Comparison of ENCODE assay signal across 9 mouse cellular contexts in the genomic region with DNA sequence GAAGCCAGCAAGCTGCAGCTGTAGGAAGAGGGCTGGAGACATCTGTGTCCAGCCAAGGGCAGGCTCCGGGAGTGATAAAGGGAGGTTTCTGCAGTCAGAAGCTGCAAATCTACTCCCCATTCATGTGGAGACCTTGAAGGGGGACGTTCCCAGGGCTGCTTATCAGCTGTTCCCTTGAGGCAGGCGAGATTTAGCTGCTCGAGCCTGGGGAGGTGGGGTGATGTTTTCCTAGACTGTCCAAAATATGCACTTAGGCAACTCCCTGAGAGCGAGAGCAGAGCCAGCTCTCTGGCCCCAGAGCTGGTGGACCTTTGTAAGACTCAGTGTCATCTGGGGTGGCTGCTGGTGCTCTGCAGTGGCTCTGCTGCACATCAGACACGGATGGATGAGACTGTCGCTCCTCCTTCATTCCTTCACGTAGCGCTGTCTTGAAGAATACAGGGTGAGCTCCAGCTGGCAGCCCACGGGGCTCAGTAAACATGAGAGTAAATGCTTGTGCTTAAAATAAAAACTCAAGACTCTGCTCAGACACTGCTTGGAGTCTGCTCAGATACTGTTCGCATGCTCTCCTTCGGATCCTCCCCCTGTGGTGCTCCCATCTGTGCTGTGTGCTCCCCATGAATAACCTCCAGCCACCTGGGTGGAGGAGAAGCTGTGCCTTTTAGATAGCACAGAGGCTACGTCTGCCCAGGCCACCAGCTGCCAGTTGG. TPM values are rescaled to one million over a fixed set of nuclear protein-coding genes. Genes with fewer than 3 reads are reported as not detected.
DNase-seq lines count a peak whose midpoint lies in the region; ATAC-seq and TF ChIP-seq lines count a peak whose summit lies in the region.
"Had no signal": no experiment of that assay in that cellular context is flagged by ENCODE, and none has a peak within 500 bp of the region (broad histone marks: within the 10 kb centered on the region; RNA-seq: fewer than 3 reads in every experiment).

No protein-coding gene starts in this region.

- no peak for ATAC-seq in midbrain, embryonic 14.5 days (ENCODE audit: low FRiP score, low TSS enrichment)
- ATAC-seq in forebrain, postnatal 0 days: peak; percentile 89
- ATAC-seq in liver, embryonic 13.5 days (ENCODE audit: low read depth): peak; percentile 55
- no peak for ATAC-seq in inflammation-experienced regulatory T-cells, adult 6 months

- H3K9me3 ChIP-seq in midbrain, embryonic 10.5 days (replicated peaks): no peaks in the 10 kb centered on the region
- H3K9me3 ChIP-seq in midbrain, embryonic 14.5 days (ENCODE audit: control insufficient read depth, low read length): no peaks in the 10 kb centered on the region
- H3K9me3 ChIP-seq in forebrain, postnatal 0 days (ENCODE audit: low read length): no peaks in the 10 kb centered on the region
- no peaks in the 10 kb centered on the region for H3K9me3 ChIP-seq in liver, embryonic 13.5 days (replicated peaks)

- no peak overlapping the region for H3K4me3 ChIP-seq in midbrain, embryonic 10.5 days
- H3K4me3 ChIP-seq in midbrain, embryonic 14.5 days (replicated peaks; ENCODE audit: low read depth, low read length): no peak overlapping the region
- H3K4me3 ChIP-seq in forebrain, postnatal 0 days (ENCODE audit: low read depth, low read length): no peak overlapping the region
- H3K4me3 ChIP-seq in liver, embryonic 13.5 days (replicated peaks): no peak overlapping the region

- H3K27me3 ChIP-seq in midbrain, embryonic 10.5 days (ENCODE audit: low read depth, poor library complexity, severe bottlenecking): no peaks in the 10 kb centered on the region
- H3K27me3 ChIP-seq in midbrain, embryonic 14.5 days (ENCODE audit: control insufficient read depth, insufficient read depth, low read length): no peaks in the 10 kb centered on the region
- H3K27me3 ChIP-seq in forebrain, postnatal 0 days (ENCODE audit: insufficient read depth, low read length): no peaks in the 10 kb centered on the region
- H3K27me3 ChIP-seq in liver, embryonic 13.5 days: no peaks in the 10 kb centered on the region

- H3K27ac ChIP-seq in midbrain, embryonic 10.5 days (replicated peaks): peak overlapping the region; percentile 33; the same call in 1 of the 2 replicates
- H3K27ac ChIP-seq in midbrain, embryonic 14.5 days (replicated peaks; ENCODE audit: low read depth, low read length): no peak overlapping the region
- peak overlapping the region; percentile 60; the same call in 1 of the 2 replicates for H3K27ac ChIP-seq in forebrain, postnatal 0 days (ENCODE audit: low read depth, low read length)
- no peak overlapping the region for H3K27ac ChIP-seq in liver, embryonic 13.5 days

- no peaks in the 10 kb centered on the region for H3K36me3 ChIP-seq in midbrain, embryonic 10.5 days
- no peaks in the 10 kb centered on the region for H3K36me3 ChIP-seq in midbrain, embryonic 14.5 days (ENCODE audit: control insufficient read depth, insufficient read depth, low read length)
- no peaks in the 10 kb centered on the region for H3K36me3 ChIP-seq in forebrain, postnatal 0 days (ENCODE audit: insufficient read depth)
- H3K36me3 ChIP-seq in liver, embryonic 13.5 days: no peaks in the 10 kb centered on the region

- H3K4me1 ChIP-seq in midbrain, embryonic 10.5 days: peaks cover 8% of the 10 kb centered on the region
- peaks cover 6% of the 10 kb centered on the region; the same call in 1 of the 2 replicates for H3K4me1 ChIP-seq in midbrain, embryonic 14.5 days (ENCODE audit: control insufficient read depth, insufficient read depth, low read length)
- no peaks in the 10 kb centered on the region for H3K4me1 ChIP-seq in forebrain, postnatal 0 days (ENCODE audit: insufficient read depth)
- peaks cover 10% of the 10 kb centered on the region for H3K4me1 ChIP-seq in liver, embryonic 13.5 days (replicated peaks)

- WGBS in midbrain, embryonic 10.5 days: 57% methylated on average over 13 of the region's 13 CpGs
- WGBS in midbrain, embryonic 14.5 days: 36% methylated on average over 13 of the region's 13 CpGs
- 45% methylated on average over 13 of the region's 13 CpGs for WGBS in forebrain, postnatal 0 days
- WGBS in liver, embryonic 13.5 days (ENCODE audit: insufficient replicate concordance): 39% methylated on average over 13 of the region's 13 CpGs

- no peak for DNase-seq in midbrain, embryonic 10.5 days (ENCODE audit: low spot score)
- no peak for DNase-seq in midbrain, embryonic 14.5 days
- peak; percentile 66 for DNase-seq in forebrain, postnatal 0 days
- peak; percentile 78 to 85 for DNase-seq in heart, postnatal 10 days
- DNase-seq in kidney, postnatal 4 days: peak; percentile 68 to 77
- DNase-seq in liver, embryonic 13.5 days: peak; percentile 10
- DNase-seq in ovary, postnatal 10 days (ENCODE audit: low spot score): peak; percentile 35

- no peak for TF ChIP-seq CTCF in forebrain, postnatal 0 days (IDR thresholded peaks at IDR 0.05; ENCODE audit: low read depth)

- H3K9ac ChIP-seq in midbrain, embryonic 14.5 days (replicated peaks; ENCODE audit: low read length): no peak overlapping the region
- no peak overlapping the region for H3K9ac ChIP-seq in forebrain, postnatal 0 days
- no peak overlapping the region for H3K9ac ChIP-seq in liver, embryonic 13.5 days

- H3K4me2 ChIP-seq in midbrain, embryonic 14.5 days (ENCODE audit: low read length): no peak overlapping the region
- H3K4me2 ChIP-seq in forebrain, postnatal 0 days (ENCODE audit: low read depth): peak overlapping the region; percentile 13; the same call in 1 of the 2 replicates
- H3K4me2 ChIP-seq in liver, embryonic 13.5 days: no peak overlapping the region

- intact Hi-C loops in heart, postnatal 10 days (cut with DNase I): no loop called here

RNA-seq across cellular contexts. Expression of a gene that starts 41.1 kb away (rescaled TPM):
- 0.70 and 0.74 TPM in 2 replicates for polyA plus RNA-seq in midbrain, embryonic 10.5 days (2016; fragmentation: Nextera tagmentation; extraction: Ambion mirVana)
- polyA plus RNA-seq in midbrain, embryonic 14.5 days (2014; fragmentation: Nextera tagmentation; extraction: Ambion mirVana): 0.92 and 1.3 TPM in 2 replicates
- total RNA-seq in forebrain, postnatal 0 days (2014; rRNA removed): 8.2 and 10.2 TPM in 2 replicates
- 1.6 and 2.4 TPM in 2 replicates for polyA plus RNA-seq in forebrain, postnatal 0 days (2015; fragmentation: Nextera tagmentation; extraction: Ambion mirVana)
- total RNA-seq in heart, postnatal 10 days (2021): 10 to 100 TPM; 75.5 to 83.3 TPM
- polyA plus RNA-seq in liver, embryonic 13.5 days (2015; fragmentation: Nextera tagmentation; extraction: Ambion mirVana): 0.51 and 0.63 TPM in 2 replicates
- polyA plus RNA-seq in inflammation-experienced regulatory T-cells, adult 6 months (2017; shearing (Covaris generic)): not detected
- total RNA-seq: CH12.LX had no signal

Comparison
In these comparisons a context has a peak if more than half of its experiments do, and no peak if none do; other contexts are left out.
1. H3K27ac ChIP-seq: peak in midbrain, embryonic 10.5 days (single experiment) and forebrain, postnatal 0 days (single experiment); none in midbrain, embryonic 14.5 days (single experiment) and liver, embryonic 13.5 days (single experiment).
2. DNase-seq: peak in forebrain, postnatal 0 days (single experiment), heart, postnatal 10 days (2 of 2), kidney, postnatal 4 days (2 of 2), liver, embryonic 13.5 days (single experiment) and ovary, postnatal 10 days (single experiment); none in midbrain, embryonic 10.5 days (single experiment) and midbrain, embryonic 14.5 days (single experiment).
3. ATAC-seq: peak in forebrain, postnatal 0 days (single experiment) and liver, embryonic 13.5 days (single experiment); none in midbrain, embryonic 14.5 days (single experiment) and inflammation-experienced regulatory T-cells, adult 6 months (single experiment).